Mouse (Mus musculus): Measurements from ENCODE around the gene Commd7. TPM values are rescaled to one million over a fixed set of nuclear protein-coding genes. Genes with fewer than 3 reads are reported as not detected.

The Commd7 gene
- polyA plus RNA-seq, 1 experiment from 2014 or later, result 43.5 TPM

DNA sequence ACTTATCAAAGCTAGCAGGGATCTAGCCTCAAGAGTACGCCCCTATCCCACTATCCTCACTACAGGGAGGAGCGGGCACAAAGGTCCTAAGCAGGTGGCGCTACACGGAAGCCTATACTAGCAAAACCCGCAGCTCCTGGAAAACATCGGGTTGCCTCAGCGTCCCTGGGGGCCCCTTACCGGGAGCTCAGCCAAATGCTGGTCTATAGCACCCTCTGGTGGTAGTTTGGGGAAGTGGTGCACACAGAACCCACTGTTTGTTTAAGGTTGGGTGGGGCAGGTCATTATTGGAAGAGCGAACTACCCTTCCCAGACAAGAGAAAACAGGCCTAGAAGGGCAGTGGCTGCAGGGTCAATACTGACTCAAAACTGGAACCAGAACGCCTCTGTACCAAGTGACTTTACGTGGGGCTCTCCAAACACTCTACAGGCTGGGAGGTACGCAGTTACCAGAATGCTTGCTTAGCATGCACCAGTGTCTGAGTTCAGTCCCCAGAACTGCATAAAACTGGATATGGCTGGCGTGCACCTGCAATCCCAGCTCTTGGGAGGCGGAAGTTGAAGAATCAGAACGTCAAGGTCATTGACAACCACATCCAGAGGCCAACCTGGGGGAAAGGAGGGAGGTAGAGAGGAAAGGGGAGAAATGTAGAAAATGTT is 45.9 kb downstream of the Commd7 start:
- H3K27ac ChIP-seq, result no peak overlapping the region
- WGBS (ENCODE audit: missing documents), result 17% methylated on average over 15 of the region's 15 CpGs
- H3K4me3 ChIP-seq (ENCODE audit: inconsistent target), result no peak overlapping the region
- no peaks in the 10 kb centered on the region for H3K36me3 ChIP-seq (ENCODE audit: inconsistent target)
- H3K79me2 ChIP-seq (ENCODE audit: inconsistent target), result no peaks in the 10 kb centered on the region

DNA sequence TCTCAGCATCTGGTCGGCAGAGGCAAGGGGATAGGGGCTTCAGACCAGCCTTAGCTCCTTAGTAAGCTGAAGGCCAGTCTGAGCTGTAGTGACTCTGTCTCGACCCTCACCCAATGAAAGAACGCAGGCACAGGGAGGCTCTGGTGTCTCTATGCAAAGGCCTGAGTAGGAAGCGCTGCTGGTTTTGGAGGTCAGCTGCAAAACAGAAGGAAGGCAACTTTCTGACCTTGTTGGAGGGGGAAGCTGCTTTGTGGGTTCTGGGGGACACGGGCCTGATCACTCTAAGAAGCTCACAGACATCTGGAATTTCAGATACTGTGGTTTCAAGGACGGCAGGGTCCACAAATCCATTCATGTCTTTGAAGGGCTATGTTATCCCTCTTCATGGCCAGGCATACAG is 46.6 kb downstream of the Commd7 start:
- no peaks in the 10 kb centered on the region for H3K79me2 ChIP-seq (ENCODE audit: inconsistent target)
- no peak overlapping the region for H3K27ac ChIP-seq
- no peak overlapping the region for H3K4me3 ChIP-seq (ENCODE audit: inconsistent target)
- WGBS (ENCODE audit: missing documents), result 45% methylated on average over 6 of the region's 6 CpGs
- no peaks in the 10 kb centered on the region for H3K36me3 ChIP-seq (ENCODE audit: inconsistent target)

GRCm38 (mm10) chr2:153584396-153584795 is 48.2 kb downstream of the Commd7 start:
- Histone ChIP-seq H3K4me3 (ENCODE audit: inconsistent target) (no peak overlapping the region), H3K79me2 (ENCODE audit: inconsistent target) (no peaks in the 10 kb centered on the region), H3K27ac (no peak overlapping the region), H3K36me3 (ENCODE audit: inconsistent target) (no peaks in the 10 kb centered on the region)
- WGBS (ENCODE audit: missing documents), result 90% methylated on average over 4 of the region's 4 CpGs

- WGBS (ENCODE audit: missing documents), result 55% methylated on average over 14 of the region's 14 CpGs
- Histone ChIP-seq H3K27ac (no peak overlapping the region), H3K4me3 (ENCODE audit: inconsistent target) (no peak overlapping the region), H3K79me2 (ENCODE audit: inconsistent target) (no peaks in the 10 kb centered on the region), H3K36me3 (ENCODE audit: inconsistent target) (no peaks in the 10 kb centered on the region)
Measured at GRCm38 (mm10) chr2:153583641-153584049, 48.9 kb downstream of the Commd7 start.

- Histone ChIP-seq H3K27ac (no peak overlapping the region), H3K4me3 (ENCODE audit: inconsistent target) (no peak overlapping the region), H3K79me2 (ENCODE audit: inconsistent target) (no peaks in the 10 kb centered on the region), H3K36me3 (ENCODE audit: inconsistent target) (no peaks in the 10 kb centered on the region)
- WGBS (ENCODE audit: missing documents), result 52% methylated on average over 15 of the region's 15 CpGs
Measured at GRCm38 (mm10) chr2:153582876-153583585, 49.5 kb downstream of the Commd7 start.

DNA sequence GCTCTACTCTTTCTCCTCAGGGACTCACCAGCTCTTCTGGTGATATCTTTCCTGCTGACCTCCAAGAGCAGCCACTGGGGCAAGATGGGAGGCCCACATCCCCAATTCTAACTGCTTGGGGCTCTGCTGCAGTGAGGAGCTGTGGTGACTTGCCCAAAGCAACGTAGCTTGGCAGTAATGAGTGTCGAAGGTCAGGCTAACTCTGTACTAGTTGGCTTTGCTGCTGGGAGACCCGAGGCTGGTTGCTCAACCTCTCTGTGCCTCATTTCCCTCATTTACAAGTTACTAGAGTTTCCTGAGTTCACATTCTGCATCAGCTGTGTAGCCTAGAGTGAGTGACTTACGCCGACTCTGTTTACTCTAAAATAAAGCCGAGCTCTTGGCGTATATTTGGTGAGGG is 51.2 kb downstream of the Commd7 start:
- WGBS (ENCODE audit: missing documents), result 84% methylated on average over 7 of the region's 7 CpGs

DNA sequence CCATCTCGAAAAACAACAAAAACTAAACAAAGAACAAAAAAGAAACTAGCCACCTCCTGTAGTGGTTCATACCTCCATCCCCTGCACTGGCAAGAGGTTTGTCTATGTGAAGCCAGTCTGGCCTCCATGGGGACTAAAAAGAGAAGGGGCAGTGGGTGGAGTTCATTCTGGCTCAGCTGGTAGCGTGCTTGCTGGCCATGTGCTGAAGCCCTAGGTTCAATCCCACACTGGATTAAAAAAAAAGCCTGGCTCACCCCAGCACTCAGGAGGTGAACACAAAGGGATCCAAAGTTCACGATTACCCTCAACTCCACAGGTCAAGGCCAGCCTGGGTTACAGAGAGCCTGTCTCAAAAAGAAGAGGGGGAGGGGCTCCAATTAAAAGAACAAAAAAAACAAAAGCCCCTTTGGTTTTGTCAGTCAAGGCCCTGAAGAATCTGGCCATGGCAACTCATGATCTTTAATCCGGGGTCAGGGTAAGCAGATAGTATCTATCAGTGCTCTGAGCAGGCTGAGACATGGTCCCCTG is 52.1 kb downstream of the Commd7 start:
- Histone ChIP-seq H3K36me3 (ENCODE audit: inconsistent target) (no peaks in the 10 kb centered on the region), H3K27ac (no peak overlapping the region), H3K79me2 (ENCODE audit: inconsistent target) (no peaks in the 10 kb centered on the region), H3K4me3 (ENCODE audit: inconsistent target) (no peak overlapping the region)
- 85% methylated on average over 4 of the region's 4 CpGs for WGBS (ENCODE audit: missing documents)

More for the DNA sequence above, 51.2 kb downstream of the Commd7 start:
- no peak overlapping the region for H3K27ac ChIP-seq
- no peaks in the 10 kb centered on the region for H3K36me3 ChIP-seq (ENCODE audit: inconsistent target)
- H3K4me3 ChIP-seq (ENCODE audit: inconsistent target), result no peak overlapping the region
- H3K79me2 ChIP-seq (ENCODE audit: inconsistent target), result no peaks in the 10 kb centered on the region

- Histone ChIP-seq H3K79me2 (ENCODE audit: inconsistent target) (no peaks in the 10 kb centered on the region), H3K4me3 (ENCODE audit: inconsistent target) (no peak overlapping the region), H3K36me3 (ENCODE audit: inconsistent target) (no peaks in the 10 kb centered on the region), H3K27ac (no peak overlapping the region)
- 93% methylated on average over 3 of the region's 3 CpGs for WGBS (ENCODE audit: missing documents)
Measured at GRCm38 (mm10) chr2:153580042-153580441, 52.5 kb downstream of the Commd7 start.

DNA sequence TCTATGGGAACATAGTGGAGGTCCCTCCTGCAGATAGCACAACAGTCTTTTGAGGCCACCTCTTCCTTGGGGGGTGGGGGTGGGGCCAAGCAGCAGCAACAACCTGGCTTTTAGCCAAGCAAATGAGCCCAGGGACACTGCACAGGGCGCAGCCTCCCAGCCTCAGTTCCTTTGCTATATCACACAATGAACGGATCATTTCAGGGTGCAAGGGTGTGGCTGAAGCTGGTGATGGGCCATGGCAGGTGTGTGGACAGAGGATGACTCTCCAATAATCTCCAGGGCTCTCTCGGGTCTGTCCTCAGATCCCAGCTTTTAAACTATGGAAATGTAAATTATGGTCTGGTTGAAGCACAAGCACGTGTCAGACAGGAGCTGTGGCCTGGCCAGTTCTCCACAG is 55.5 kb downstream of the Commd7 start:
- no peak overlapping the region for H3K27ac ChIP-seq
- WGBS (ENCODE audit: missing documents), result 86% methylated on average over 4 of the region's 4 CpGs
- no peaks in the 10 kb centered on the region for H3K79me2 ChIP-seq (ENCODE audit: inconsistent target)
- H3K36me3 ChIP-seq (ENCODE audit: inconsistent target), result no peaks in the 10 kb centered on the region
- H3K4me3 ChIP-seq (ENCODE audit: inconsistent target), result no peak overlapping the region

DNA sequence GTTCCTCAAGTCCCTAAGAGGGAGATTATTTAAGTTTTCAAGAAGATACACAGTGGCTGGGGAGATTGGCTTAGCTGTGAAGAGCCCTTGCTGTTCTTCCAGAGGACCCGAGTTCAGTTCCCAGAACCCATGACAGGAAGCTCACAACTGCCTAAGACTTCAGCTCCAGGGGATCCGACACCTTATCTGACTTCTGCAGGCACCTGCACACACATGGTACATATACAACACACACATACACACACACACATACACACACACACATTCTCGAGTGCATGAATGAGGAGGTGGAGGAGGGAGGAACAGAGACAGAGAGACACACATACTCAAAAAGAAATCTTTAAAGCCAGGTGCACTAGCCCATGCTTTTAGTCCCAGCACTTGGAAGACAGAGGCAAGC is 56.4 kb downstream of the Commd7 start:
- WGBS (ENCODE audit: missing documents), result 84% methylated on average over 3 of the region's 3 CpGs
- no peak overlapping the region for H3K27ac ChIP-seq
- no peaks in the 10 kb centered on the region for H3K36me3 ChIP-seq (ENCODE audit: inconsistent target)

DNA sequence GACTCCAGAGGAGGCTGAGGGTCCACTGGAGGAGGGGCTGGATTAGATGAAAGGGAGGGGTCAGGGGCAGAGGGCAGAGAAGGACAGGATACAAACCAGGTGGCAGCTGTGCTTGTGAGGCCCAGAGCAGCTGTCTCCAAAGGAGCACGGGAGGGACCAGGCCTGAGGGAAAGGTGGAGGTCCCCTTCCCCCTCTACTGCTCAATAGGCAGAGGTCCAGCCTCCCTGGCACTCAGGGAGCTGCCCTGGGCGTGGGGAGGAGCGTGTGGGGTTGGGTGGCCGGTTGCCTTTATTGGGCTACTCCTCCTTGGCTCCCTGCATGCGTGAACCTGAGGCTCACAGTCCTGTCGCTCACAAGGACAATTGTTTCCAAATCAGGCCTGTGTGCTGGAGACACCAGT is 57.0 kb downstream of the Commd7 start:
- Histone ChIP-seq H3K4me3 (ENCODE audit: inconsistent target) (no peak overlapping the region), H3K36me3 (ENCODE audit: inconsistent target) (no peaks in the 10 kb centered on the region), H3K79me2 (ENCODE audit: inconsistent target) (no peaks in the 10 kb centered on the region), H3K27ac (no peak overlapping the region)
- 86% methylated on average over 6 of the region's 6 CpGs for WGBS (ENCODE audit: missing documents)

More for the DNA sequence above, 56.4 kb downstream of the Commd7 start:
- Histone ChIP-seq H3K4me3 (ENCODE audit: inconsistent target) (no peak overlapping the region), H3K79me2 (ENCODE audit: inconsistent target) (no peaks in the 10 kb centered on the region)

DNA sequence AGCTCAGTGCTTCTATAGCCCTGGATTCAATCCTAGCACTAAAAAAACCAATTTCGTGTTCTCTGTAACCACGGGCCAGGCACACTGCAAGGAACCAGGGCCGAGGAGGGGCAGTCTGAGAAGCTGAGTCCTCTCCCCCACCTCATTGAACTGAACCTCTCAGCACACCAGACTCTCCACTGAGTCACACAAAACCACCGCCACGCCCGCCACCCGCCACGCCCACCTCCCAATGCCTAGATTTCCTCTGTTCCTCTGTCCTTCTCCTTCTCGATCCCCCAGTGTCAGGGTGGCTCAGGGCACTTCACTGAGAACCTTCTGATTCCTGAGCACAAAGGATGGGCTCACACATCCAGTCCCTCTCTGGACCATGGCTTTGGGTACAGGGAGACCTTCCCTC is 59.5 kb downstream of the Commd7 start:
- Histone ChIP-seq H3K79me2 (ENCODE audit: inconsistent target) (no peaks in the 10 kb centered on the region), H3K27ac (no peak overlapping the region), H3K36me3 (ENCODE audit: inconsistent target) (no peaks in the 10 kb centered on the region), H3K4me3 (ENCODE audit: inconsistent target) (no peak overlapping the region)
- 87% methylated on average over 9 of the region's 9 CpGs for WGBS (ENCODE audit: missing documents)

DNA sequence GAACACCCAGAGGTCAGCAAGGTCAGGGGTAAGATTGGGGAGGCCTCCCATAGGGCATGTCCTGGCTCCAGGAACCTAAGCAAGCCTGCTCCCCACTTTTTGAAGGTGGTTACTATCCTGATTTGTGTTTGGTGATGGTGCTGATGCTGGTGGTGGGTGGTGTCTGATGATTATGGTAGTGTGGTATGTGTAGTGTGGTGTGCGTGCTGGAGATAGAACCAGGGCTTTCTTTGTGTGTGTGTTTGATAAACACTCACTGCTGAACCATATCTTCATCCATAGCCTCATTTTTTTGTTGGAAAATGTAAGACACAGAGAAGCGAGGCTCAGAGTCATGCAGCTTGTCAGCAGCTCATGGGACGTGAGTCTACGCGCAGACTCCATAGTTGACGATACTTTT is 64.0 kb downstream of the Commd7 start:
- no peaks in the 10 kb centered on the region for H3K79me2 ChIP-seq (ENCODE audit: inconsistent target)
- no peak overlapping the region for H3K27ac ChIP-seq
- WGBS (ENCODE audit: missing documents), result 97% methylated on average over 6 of the region's 6 CpGs
- H3K4me3 ChIP-seq (ENCODE audit: inconsistent target), result no peak overlapping the region
- H3K36me3 ChIP-seq (ENCODE audit: inconsistent target), result no peaks in the 10 kb centered on the region

GRCm38 (mm10) chr2:153568013-153568412 is 64.6 kb downstream of the Commd7 start:
- Histone ChIP-seq H3K36me3 (ENCODE audit: inconsistent target) (no peaks in the 10 kb centered on the region), H3K79me2 (ENCODE audit: inconsistent target) (no peaks in the 10 kb centered on the region), H3K27ac (no peak overlapping the region), H3K4me3 (ENCODE audit: inconsistent target) (no peak overlapping the region)
- WGBS (ENCODE audit: missing documents), result 61% methylated on average over 4 of the region's 4 CpGs
